Mouse (Mus musculus) E14TG2a.4 (cell line): ENCODE results near the gene Rcsd1.

Experiments
- CTCF ChIP-seq: conservative IDR thresholded peaks from 2 replicates; pipeline ENCODE4 v1.5.1; 2014; ENCODE audit warnings: low read length
- NANOG ChIP-seq: IDR thresholded peaks from 2 replicates; pipeline ENCODE4 v1.6.1; 2014; ENCODE audit warnings: borderline replicate concordance, low read length, mixed read lengths
- POU5F1 ChIP-seq: IDR thresholded peaks from 2 replicates; pipeline ENCODE4 v1.6.1; 2014; ENCODE audit warnings: low read length, borderline replicate concordance

- TF ChIP-seq CTCF (no peak), POU5F1 (no peak), NANOG (no peak)
Observed at GRCm38 (mm10) chr1:165631136-165631535, 78.4 kb downstream of the Rcsd1 start.
